Mouse (Mus musculus): ENCODE results near the gene Hadh. TPM values are rescaled to one million over a fixed set of nuclear protein-coding genes. Genes with fewer than 3 reads are reported as not detected.

Gene Hadh
- total RNA-seq, 2 experiments from 2014 or later, result 23.1 to 24.6 TPM

DNA sequence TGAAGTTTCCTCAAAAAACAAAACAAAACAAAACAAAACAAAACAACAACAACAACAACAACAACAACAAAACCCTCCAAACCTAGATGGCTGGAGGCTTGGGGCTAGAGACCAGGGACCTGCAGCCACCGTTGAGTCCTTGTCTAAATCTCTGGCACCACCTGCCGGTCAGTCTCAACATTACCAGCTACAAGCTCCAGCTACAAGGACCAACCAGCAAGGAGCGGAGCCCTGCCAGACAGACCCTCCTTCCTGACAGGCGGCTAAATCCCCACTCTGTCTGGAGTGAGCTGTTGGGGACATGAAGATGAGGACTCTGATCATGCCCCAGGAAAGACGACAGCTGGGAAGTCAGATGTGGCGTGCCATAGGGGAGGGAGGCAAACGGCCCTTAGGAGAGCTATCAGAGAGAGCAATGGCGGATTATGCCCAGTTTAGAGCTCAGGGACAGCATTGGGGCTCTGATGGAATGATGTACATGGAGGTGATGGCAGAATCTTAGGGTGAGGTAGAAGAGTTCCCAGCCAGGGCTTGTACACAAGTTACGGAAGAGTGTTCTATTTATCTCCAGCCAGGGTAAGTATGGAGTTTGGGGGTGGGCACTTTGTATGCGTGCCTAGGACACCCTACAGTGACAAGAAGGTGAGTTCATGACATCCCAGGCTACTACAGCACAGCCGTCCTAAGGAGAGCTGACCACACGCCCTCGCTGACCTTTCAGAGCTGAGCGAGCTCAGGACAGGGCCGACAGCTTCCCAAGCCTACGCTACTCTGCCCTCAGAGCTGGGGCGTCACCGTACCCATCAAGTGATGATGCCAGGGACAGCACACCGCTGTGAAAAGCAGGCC lies 33.9 kb downstream of the Hadh start:
- DNase-seq (ENCODE audit: extremely low spot score in 1 of 2, low spot score in 1 of 2), result peak; percentile 73 to 93

DNA sequence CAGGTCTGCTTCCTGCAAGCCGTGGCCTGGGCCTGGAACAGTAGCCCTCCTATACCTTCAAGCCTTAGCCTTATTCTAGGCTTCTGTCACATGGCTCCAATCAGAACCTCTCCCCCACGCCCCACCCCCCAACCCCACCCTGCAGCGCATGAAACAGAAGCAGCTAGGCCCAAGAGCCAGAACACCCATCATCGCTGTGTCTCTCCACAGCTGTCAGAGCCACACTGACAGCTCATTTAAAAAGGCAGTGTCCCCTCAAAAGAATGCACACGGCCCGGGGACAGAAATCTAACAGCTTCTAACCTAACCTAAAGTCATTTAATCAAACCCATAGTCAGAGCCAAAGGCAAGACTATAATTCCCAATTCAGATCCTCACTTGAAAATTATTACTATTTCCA lies 34.8 kb downstream of the Hadh start:
- DNase-seq (ENCODE audit: extremely low spot score in 1 of 2, low spot score in 1 of 2), result no peak

DNA sequence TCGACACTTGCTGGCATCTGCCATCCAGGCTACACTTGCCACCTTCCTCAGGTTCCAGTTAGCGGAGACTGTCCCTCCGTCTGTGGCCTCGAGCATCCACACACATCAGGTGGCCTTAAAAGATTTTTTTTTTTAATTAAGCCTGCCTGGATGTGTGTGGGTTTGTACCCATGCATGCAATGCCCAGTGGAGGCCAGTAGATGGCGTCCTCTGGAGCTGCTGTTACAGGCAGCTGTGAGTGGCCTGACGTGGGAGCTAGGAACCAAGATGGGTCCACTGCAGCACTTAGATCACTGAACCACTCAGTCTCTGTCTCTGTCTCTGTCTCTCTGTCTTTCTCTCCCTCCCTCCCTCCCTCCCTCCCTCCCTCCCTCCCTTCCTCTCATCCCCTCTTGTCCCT lies 43.8 kb downstream of the Hadh start:
- DNase-seq (ENCODE audit: extremely low spot score in 1 of 2, low spot score in 1 of 2), result no peak

DNA sequence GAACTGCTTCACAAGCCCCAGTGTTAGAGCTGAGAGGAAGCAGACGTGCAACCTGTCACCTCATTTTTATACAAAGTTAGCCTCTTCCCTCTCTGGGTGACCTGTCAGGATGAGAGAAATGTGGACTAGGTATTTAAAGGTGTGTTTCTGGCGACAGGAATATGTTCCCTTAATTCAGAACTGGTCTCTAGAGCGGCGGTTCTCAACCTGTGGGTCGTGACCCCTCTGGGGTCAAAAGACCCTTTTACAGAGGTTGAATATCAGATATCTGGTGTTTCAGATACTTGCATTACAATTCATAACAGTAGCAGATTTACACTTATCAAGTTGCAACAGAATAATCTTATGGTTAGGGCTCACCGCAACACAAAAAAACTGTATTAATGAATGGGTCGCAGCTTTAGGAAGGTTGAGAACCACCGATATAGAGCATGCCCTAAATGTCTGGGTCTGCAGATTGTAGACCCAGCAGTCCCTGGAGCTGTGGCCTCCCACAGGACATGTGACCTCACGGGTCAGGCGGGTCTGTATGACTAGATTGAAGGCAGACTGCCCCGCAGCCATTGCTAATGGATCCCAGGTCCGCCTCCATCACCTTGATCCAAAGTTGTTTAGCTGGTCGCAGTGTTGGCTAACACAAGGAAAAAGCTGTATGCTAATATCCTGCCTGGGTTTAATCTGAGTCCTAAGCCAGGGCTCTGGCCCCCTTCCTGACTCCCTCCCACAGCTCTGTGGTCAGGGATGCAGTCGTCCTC lies 53.1 kb downstream of the Hadh start:
- no peak for DNase-seq (ENCODE audit: extremely low spot score in 1 of 2, low spot score in 1 of 2)

DNA sequence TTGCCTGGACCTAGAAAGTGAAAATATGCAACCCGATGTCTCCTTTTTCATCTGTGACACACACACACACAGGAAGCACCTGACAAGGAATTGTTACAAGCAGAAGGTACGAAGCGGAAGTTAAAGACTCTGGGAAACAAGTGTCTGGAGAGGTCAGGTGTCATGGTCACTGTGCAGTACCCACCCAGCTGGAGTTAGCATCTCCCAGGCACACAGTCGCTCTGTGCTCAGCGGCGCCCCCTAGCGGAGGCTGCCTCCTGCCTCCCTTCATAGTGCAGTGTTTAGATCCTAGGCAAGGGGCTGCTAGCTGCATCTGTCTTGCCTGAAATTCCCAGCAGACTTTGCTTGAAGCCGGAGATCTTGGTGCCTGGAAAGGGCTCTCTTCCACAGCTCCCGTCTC lies 57.1 kb downstream of the Hadh start:
- DNase-seq (ENCODE audit: extremely low spot score in 1 of 2, low spot score in 1 of 2), result peak; percentile 25 to 65

DNA sequence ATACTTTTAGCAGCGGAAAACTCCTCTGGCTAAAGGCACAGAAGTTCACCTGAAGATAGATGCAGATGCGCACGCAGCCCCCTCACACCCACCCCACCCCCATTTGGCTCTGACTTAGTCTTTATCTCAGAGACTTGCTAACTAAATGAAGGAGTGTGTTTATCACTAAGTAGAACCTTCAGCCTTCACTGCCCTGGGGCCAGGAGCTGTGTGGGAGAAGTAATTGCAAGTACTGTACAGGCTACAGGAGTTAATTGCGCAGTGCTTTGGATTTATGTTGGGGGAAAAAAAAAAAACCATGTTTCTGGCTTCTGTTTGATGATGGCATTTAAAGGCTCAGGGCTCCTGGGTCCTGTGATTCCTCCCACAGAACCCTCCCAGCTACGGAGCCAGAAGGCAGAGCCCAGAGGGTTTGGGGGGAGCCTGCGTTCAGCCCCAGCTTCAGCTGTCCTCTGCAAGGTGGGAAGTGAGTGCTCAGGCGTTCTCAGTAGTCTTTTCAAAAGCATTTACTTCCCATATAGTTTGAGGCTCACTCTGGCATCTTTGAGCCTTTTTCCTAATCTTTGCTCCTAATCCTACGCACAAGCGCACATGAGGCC lies 57.7 kb downstream of the Hadh start:
- DNase-seq (ENCODE audit: extremely low spot score in 1 of 2, low spot score in 1 of 2), result no peak

DNA sequence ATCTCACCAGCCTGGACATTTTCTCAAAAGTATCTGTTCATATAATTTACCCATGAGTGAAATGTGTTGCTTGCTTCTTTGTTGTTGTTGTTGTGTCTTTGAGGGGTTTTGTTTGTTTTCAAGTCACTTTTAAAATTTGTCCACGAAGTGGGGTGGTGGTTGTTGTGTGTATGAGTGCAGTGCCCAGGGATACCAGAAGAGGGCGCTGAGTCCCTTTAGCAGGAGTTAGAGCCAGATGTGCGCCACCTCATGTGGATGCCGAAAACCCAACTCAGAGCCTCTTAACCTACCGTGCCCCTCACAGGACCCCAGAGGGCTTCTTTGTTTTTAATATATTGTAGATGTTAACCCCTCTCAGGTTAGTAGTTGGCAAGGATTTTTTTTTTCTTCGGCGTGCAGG lies 59.7 kb downstream of the Hadh start:
- DNase-seq (ENCODE audit: extremely low spot score in 1 of 2, low spot score in 1 of 2), result no peak

DNA sequence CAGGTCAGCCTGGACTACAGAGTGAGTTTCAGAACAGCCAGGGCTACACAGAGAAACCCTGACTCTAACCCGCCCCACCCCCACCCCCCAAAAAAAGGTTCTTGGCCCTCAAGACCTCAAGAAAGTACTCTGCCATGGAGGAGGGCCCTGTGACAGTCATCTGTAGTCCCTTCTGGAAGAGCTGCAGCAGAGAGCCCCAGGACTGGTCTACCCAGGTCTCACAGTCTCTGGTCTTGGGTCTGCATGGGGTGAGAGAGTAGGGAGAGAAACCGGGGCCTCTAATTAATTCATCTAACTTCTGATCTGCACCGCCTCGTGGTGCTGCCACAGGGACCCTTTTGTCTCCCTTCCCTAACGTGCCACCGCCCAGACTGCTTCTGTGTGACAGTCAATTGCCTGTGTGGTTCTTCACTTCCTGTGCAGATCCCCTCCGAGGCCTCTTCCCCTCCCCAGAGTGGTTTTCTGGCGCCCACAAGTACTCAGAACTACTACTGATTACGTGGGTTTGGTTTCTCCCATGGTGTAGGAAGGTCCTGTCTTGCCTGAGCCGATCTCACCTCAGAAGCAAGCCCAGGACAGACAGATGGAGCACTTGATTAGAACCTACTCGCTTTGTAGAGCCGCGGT lies 63.5 kb downstream of the Hadh start:
- no peak for DNase-seq (ENCODE audit: extremely low spot score in 1 of 2, low spot score in 1 of 2)

DNA sequence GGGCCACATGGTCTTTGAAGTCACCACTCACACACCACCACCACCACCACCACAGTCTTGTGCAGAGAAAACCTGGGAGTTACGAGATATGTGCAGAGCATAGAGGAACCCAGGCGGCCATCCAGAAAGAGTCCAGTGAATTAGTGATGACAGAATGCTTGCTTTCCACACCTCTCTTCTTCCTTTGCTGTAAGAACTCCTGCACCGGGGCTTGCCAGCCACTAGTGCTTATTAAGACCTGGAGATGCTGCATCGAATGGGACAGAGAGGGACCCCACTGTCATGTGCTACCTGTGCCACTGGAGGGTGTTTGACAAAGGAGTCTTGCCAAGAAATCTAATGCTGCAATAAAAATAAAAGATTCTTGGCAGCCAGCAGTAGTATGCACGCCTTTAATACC lies 64.1 kb downstream of the Hadh start:
- DNase-seq (ENCODE audit: extremely low spot score in 1 of 2, low spot score in 1 of 2), result no peak

DNA sequence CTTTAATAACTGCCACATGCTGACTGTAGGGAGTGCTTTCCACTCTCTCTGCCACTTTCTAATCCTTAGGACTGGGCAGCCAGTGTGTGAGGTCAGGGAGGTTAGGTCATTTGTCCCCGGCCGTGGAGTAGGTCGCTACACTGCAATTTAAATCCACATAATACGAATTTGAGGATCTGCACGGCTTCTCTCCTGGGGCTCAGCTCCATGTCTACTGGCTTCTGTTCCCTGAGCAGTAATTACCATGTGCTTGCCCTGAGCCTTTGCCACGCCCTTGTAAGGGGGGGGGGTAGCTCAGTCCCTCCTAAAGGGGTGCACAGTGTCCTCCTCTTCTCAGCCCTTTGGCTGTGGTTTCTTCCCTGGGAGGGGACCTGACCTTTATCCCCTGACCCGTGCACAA lies 69.6 kb downstream of the Hadh start:
- no peak for DNase-seq (ENCODE audit: extremely low spot score in 1 of 2, low spot score in 1 of 2)

DNA sequence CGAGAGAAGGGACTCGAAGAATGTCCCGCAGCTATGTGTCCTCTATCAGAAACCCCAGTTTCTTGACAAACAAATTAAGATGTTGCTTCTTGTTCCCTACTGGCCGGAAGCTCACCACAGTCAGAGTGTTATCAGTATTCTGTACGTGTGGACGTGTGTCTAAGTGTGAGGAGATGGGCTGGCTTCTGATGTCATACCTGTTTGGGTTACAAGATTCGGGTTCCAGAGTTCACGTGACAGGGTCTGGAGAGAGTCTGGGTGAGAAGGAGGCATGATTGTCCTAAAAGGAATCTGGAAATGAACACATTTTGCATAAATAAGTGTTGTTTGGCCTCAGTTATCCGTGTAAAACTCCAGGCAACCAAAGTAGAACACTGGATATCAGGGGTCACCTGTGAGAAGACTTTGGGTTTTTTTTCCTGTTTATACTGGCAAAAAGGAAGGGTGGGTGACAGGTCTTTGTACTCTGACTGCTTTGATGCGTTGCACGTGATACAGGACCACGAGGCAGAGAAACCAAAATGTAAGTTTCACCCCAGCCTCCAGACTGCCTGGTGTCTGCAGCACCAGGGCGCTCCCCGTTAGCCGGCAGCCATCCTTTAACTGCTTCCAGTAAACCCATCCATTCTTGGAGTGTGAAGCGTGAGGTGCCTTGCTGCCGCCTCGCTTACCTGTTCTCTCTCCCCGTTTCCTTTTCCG lies 72.2 kb downstream of the Hadh start:
- no peak for DNase-seq (ENCODE audit: extremely low spot score in 1 of 2, low spot score in 1 of 2)

DNA sequence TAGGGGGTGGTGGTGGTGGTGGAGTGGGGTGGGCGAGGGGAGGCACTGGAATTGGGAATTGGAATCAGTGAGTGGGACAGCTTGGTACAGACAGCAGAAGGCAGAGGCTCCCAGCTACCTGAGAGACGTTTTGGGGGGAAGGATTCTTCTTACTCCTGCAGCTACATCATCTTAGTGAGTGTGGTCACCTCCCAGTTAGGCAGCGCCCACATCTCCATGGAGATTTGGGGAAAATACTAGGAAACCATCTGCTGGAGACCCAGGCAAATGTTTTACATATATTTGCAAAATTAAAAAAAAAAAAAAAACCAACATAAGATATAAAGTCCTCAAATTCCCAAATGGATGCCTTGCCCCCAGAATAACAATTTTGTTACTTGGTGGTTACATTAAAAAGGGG lies 72.9 kb downstream of the Hadh start:
- DNase-seq (ENCODE audit: extremely low spot score in 1 of 2, low spot score in 1 of 2), result no peak

DNA sequence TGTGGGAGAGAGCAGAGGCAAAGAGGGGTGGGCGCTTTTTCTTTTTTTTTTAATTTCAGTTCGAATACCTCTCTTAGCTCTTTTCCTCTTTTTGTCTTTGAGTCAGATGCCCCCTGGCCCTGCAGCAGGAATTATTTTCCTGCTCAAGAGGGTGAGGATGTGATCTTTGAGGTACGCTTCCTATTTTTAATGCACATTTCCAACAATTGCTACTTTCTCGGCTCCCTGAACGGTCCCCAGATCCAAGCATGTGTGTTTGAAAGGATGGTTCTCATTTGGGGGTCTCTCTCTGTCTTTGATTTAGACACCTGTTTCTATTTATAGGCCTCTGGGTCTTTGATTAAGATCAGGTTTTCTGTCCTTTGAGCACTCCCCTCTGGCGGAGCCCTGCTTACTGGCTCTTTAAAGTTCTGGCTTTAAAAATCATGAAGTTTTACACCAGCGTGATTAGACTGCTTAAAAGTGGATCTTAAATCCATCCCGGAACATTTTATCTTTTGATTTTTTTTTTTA lies 75.3 kb downstream of the Hadh start:
- DNase-seq (ENCODE audit: extremely low spot score in 1 of 2, low spot score in 1 of 2), result no peak

DNA sequence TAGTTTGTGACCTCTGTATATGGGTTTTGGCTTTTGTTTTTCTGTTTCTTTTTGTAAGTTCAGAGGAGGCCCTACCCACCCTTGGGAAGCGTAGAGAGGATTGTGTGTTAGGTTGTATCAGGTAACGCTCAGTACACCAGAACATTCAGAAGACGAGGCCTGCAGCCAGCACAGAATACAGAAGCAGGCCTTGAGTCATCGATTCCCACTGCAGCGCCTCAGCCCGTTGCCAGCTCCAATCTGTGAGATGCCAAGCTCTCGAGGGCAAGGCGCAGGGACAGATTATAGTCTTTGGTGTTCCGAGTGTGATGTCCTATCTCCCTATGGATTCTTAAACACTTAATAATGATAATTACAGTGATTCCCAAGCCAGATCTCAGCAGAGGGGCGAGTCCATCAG lies 75.9 kb downstream of the Hadh start:
- DNase-seq (ENCODE audit: extremely low spot score in 1 of 2, low spot score in 1 of 2), result no peak

DNA sequence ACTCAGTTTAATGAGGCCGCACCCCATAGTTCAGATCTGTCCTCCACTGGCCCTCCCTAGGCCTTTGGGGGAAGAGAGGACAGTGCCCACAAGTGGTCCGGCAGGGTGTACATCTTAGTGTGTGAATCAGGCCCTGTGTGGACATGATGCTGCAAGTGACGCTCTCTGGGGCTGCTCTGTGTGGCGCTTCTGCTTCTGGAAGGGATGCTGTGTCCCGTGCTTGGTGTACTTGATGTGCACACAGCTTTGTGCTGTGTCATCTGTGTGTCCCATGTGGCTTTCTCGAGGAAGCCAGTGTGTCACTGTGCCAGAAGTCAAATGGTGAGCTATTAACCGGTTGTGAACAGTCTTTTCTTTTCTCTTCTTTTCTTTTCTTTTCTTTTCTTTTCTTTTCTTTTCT lies 80.4 kb downstream of the Hadh start:
- DNase-seq (ENCODE audit: extremely low spot score in 1 of 2, low spot score in 1 of 2), result no peak

DNA sequence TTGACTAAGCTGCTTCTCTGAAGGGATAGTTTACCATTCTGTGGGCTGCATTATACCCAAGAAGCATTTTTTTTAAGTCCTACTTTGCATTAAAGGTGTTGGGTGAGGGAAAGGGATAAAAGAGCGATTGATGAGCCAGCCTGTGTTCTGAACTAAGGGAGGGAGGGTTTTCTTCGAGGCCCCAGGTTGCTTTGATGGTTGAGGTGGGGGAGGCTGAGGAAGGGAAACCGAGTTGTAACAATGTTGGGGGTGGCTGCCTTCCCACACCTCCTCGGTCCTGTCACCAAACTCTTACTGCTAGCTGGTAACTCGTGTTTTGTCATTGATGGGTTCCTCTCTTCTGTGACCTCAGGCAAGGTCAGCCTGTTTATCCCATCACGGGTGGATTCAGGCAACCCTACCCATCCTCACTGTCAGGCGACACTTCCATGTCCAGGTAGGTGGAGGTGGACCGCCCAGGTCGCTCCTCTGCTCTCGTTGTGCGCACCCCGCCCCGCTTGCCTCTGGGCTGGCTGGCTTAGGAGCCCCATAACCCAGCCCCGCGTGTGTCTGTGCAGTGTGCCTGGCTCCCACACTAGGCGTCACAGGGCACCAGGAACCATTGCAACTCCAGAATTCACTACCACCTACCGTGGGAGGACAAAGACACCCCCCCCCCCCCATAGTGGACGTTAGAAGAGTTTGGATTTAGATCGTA lies 81.1 kb downstream of the Hadh start:
- DNase-seq (ENCODE audit: extremely low spot score in 1 of 2, low spot score in 1 of 2), result no peak

DNA sequence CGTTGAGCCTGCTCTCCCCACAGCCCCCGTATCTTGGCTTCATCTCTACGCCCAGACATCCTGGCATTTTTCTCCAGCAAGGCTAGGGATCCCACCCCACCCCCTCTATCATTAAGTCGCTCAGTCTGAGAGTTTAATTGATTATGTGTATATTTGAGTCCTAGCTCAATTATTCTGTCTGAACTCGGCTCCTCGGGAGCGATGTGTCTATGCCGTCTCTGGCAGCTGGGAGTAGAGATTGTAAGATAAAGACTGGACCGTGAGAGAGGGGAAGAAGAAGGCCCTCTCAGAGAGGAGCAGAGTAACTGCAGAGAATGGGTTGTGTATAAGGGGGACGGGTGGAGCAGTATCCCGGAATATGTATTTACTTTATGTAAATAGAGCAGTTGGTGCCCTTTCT lies 81.7 kb downstream of the Hadh start:
- DNase-seq (ENCODE audit: extremely low spot score in 1 of 2, low spot score in 1 of 2), result no peak

DNA sequence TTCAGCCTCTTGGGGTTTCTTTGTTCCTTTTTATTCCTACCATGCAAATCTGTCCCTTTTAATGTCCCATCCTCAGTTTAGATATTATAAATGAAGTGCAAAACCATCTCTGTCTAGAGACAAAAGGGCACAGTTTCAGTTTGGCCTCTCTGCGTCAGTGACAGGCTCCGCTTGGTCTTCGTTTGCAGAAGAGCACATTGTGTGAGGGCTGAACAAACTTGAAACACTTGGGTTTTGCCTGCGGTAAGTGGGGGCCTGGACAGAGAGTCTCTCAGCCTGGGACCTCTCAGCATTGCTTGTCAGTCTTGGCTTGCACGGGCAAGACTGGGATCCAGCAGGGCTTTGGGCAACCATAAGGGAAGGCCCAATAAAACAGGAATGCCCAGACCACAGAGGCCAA lies 85.7 kb downstream of the Hadh start:
- DNase-seq (ENCODE audit: extremely low spot score in 1 of 2, low spot score in 1 of 2), result no peak
